Mouse (Mus musculus): ENCODE results near the gene Slc22a23. TPM values are rescaled to one million over a fixed set of nuclear protein-coding genes. Genes with fewer than 3 reads are reported as not detected.
"Not testable (repeated sequence)": the region's sequence is repeated elsewhere in the genome, so short reads cannot be mapped to it uniquely, and the experiment has no call there.

Gene Slc22a23
- 4.6 and 14.1 TPM in 2 replicates for total RNA-seq (2017)

- ATAC-seq (replicated peaks; ENCODE audit: low read depth, poor library complexity, severe bottlenecking) = peak; percentile 39; the same call in 1 of the 2 replicates
These were observed at the start of gene Slc22a23 for GRCm38 (mm10) chr13:34345128-34346085. Slc22a23 (minus strand) TSS chr13:34345182.

GRCm38 (mm10) chr13:34394305-34394704 is 49.3 kb upstream of the Slc22a23 start:
- not testable (repeated sequence) for ATAC-seq (replicated peaks; ENCODE audit: low read depth, poor library complexity, severe bottlenecking)

GRCm38 (mm10) chr13:34392376-34392775 is 47.4 kb upstream of the Slc22a23 start:
- no peak for ATAC-seq (replicated peaks; ENCODE audit: low read depth, poor library complexity, severe bottlenecking)

GRCm38 (mm10) chr13:34388219-34388618 is 43.2 kb upstream of the Slc22a23 start:
- no peak for ATAC-seq (replicated peaks; ENCODE audit: low read depth, poor library complexity, severe bottlenecking)

- ATAC-seq (replicated peaks; ENCODE audit: low read depth, poor library complexity, severe bottlenecking) = no peak
These were observed 38.4 kb upstream of the Slc22a23 start for GRCm38 (mm10) chr13:34383416-34383815.

- ATAC-seq (replicated peaks; ENCODE audit: low read depth, poor library complexity, severe bottlenecking) = no peak
These were observed 33.9 kb upstream of the Slc22a23 start for GRCm38 (mm10) chr13:34378926-34379325.

GRCm38 (mm10) chr13:34375145-34375544 is 30.2 kb upstream of the Slc22a23 start:
- ATAC-seq (replicated peaks; ENCODE audit: low read depth, poor library complexity, severe bottlenecking) = no peak

GRCm38 (mm10) chr13:34372870-34373478 is 28.0 kb upstream of the Slc22a23 start:
- ATAC-seq (replicated peaks; ENCODE audit: low read depth, poor library complexity, severe bottlenecking) = no peak

DNA sequence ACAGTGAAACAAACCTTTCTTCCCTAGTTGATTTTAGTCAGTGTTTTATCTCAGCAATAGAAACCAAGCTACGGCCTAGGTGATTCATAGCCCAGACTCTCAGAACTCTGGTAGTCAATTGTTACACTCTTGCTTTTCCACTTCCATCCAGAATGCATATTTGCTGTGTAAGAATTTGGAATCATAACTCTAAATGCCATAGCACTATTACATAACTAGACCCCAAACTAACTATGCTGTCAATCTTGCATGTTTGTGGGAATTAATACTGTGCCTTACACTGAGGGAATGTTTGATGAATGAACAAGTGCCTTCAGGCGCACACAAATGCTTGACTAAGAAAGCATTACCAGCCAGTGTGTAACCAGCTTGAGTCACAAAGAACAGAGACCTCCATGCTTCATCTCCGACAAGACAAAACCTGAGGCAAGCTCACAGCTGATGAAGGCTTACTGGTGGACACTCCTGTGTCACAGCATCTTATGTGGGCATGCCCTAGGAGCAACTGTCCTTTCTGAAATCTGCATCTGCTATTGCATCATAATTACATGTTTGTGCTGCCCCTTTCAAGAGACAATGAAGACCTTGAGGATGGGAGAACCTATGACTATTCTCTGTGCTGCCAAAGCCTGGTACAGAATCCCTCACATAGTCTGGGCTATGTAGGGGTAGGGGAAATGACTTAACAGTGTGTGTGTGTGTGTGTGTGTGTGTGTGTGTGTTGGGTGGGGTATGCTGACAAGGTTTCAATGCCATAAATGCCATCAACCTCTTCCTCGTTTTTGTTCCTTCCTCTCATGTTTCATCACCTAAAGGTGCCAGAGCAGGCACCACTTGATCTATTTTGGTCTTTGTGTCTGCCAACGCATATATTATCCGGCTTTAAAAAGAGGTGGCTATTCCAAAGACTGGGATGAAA is 27.2 kb upstream of the Slc22a23 start:
- no peak for ATAC-seq (replicated peaks; ENCODE audit: low read depth, poor library complexity, severe bottlenecking)

DNA sequence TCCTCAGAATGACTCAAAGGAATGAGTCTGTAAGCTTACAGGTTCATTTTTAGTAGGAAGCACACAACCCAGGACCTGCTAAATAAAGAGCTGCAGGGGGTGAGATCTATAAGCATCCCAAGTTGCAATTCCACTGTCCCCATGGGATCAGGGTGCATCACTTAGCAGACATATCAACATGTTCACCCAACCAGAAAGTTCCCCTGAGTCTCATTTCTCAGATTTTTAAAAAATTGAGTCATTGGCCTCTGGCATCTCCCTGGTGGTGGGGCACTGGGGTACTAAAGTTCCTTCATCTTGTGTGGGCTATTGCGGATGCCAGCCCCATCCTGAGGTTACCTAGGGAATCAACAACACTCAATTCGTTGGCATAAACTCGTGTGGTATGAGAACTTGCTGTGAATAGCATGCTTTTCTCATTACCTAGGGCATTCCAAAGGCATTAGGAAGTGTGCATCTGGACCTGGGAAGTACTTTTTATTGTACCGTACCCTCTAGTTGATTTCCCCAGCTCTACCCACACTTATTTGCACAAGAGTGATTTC is 25.4 kb upstream of the Slc22a23 start:
- no peak for ATAC-seq (replicated peaks; ENCODE audit: low read depth, poor library complexity, severe bottlenecking)

DNA sequence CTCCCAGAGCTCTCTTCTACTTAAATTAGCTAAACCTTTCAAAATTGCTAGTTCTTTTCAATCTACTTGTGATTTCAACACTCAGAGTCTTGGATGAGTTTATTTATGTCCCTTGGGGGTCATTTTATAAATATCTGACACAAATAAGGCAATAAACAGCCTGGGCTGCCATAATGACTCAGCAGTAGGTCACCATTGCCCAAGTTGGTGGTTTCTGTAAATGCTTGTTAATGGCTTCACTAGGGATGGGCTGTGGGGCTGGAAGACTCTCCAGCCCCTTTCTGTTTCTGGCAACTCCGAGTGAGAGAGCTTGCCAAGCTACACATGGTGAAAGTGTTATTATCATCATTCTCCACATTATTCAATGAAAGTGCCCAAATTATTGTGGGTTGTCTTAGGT is 20.2 kb upstream of the Slc22a23 start:
- ATAC-seq (replicated peaks; ENCODE audit: low read depth, poor library complexity, severe bottlenecking) = no peak

DNA sequence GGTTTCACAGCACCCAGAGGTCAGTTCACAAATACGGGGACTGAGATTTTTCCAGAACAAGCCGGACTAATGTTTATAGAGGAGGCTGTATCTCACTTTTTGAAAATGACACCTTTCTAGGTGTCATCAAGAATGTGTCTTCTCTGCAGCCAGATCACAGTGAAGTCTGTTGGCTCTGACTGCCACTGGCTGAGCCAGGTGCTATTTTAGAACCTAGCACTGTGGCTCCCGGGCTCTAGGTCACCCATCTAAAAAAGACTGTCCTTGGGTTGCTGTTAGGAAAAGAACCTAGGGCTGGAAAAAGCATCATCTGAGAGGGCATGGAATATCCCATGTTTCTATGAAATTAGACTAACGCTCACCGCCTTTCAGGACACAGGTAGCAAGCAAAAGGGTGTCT is 10.7 kb upstream of the Slc22a23 start:
- ATAC-seq (replicated peaks; ENCODE audit: low read depth, poor library complexity, severe bottlenecking) = no peak

DNA sequence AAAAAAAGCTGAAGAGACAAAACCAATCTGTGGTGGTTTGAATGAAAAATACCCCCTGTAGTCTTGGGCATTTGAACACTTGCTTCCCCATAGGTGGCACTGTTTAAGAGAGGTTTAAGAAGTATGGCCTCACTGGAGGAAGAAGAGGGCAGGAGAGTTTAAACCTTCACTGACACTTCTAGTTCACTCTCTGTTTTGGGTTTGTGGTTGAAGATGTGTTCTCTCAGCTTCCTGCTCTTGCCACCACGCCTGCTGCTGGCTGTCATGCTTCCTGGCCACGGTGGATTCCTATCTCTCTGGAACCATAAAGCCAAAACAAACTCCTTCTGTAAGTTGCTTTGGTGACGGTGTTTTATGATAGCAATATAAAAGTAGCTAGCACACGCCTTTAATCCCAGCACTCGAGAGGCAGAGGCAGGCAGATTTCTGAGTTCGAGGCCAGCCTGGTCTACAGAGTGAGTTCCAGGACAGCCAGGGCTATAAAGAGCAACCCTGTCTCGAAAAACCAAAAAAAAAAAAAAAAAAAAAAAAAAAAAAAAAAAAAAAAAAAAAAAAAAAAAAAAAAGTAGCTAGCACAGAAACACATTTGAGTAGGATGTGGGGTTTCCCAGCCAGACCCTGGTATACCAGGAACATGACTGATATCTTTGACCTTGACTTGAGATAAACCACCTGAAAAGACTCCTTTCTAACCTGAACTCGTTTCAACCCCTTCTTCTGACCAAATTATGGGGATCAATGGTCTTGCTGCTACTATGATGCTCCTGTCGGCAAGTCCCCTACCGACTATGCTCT is 10.0 kb upstream of the Slc22a23 start:
- ATAC-seq (replicated peaks; ENCODE audit: low read depth, poor library complexity, severe bottlenecking) = peak; percentile 72

GRCm38 (mm10) chr13:34353241-34353640 is 8.3 kb upstream of the Slc22a23 start:
- no peak for ATAC-seq (replicated peaks; ENCODE audit: low read depth, poor library complexity, severe bottlenecking)

DNA sequence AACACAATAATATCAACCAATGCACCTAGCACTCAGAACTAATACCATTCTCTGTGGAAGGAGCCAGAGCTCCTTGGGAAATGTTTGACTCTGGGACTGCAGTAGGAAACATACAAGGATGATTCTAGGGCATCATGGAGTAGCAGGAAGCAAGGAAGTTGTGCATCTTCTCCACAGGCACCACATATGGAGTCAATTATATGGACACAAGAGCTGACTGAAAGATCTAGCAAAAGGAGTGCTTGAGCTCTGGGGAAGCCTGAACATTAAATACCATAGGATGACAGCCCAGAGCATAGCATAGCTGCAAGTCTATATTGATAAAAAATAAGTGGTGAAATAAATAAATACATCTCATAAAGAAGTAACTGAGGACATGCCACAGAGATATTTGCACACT is 6.5 kb upstream of the Slc22a23 start:
- no peak for ATAC-seq (replicated peaks; ENCODE audit: low read depth, poor library complexity, severe bottlenecking)

GRCm38 (mm10) chr13:34347960-34348889 is 3.2 kb upstream of the Slc22a23 start:
- peak; percentile 61 for ATAC-seq (replicated peaks; ENCODE audit: low read depth, poor library complexity, severe bottlenecking)

- no peak for ATAC-seq (replicated peaks; ENCODE audit: low read depth, poor library complexity, severe bottlenecking)
These were observed 1.8 kb upstream of the Slc22a23 start for GRCm38 (mm10) chr13:34346748-34347147.

DNA sequence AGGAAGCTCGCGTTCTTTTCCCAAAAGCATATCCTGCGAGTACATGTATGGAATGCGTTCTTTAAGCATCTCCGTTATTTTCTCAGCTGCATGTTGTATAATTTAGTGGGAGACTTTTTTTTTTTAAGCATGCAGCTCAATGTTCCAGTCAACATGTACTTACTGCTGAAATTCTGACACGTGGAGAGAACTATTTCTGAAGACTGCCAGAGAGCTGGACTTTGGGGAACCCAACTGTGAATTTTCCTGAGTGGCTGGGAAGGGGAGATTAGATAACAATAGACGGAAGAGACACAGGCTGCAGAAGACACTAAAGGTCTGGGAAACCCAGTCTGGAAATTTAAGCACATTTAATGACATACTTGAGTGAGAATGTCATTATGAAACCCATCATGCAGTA is 1.3 kb upstream of the Slc22a23 start:
- no peak for ATAC-seq (replicated peaks; ENCODE audit: low read depth, poor library complexity, severe bottlenecking)

Data from common myeloid progenitor, adult 5-6 weeks (primary cell).